Mouse (Mus musculus) erythroblast, embryonic 14.5 days (primary cell): ENCODE data around the gene Gm14327.
"Not testable (repeated sequence)": the region's sequence is repeated elsewhere in the genome, so short reads cannot be mapped to it uniquely, and the experiment has no call there.

Experiments
- GATA1 ChIP-seq: IDR thresholded peaks from 2 replicates; pipeline ENCODE4 v1.6.1; 2012; ENCODE audit warnings: low read length, inconsistent platforms, mixed read lengths
- TAL1 ChIP-seq: IDR thresholded peaks from 3 replicates; pipeline ENCODE4 v1.6.1; 2012; ENCODE audit warnings: low read length, inconsistent platforms, mixed read lengths

GRCm38 (mm10) chr2:177898171-177898570 lies 1.3 kb downstream of the Gm14327 start:
- TF ChIP-seq GATA1, TAL1: not testable (repeated sequence)
